Mouse (Mus musculus): ENCODE data around the gene Rps3a1.

- TF ChIP-seq CTCF (IDR thresholded peaks at IDR 0.05; ENCODE audit: extremely low read depth, insufficient read length, insufficient replicate concordance, low read depth, low read length), result peak; percentile 92
- peak; percentile 90 for TF ChIP-seq POLR2A (IDR thresholded peaks at IDR 0.05; ENCODE audit: low read depth, low read length)
Measured at GRCm38 (mm10) chr3:86142263-86142933, at the start of gene Rps3a1.
